8 mouse cellular contexts compared by ENCODE assay signal in the genomic region with DNA sequence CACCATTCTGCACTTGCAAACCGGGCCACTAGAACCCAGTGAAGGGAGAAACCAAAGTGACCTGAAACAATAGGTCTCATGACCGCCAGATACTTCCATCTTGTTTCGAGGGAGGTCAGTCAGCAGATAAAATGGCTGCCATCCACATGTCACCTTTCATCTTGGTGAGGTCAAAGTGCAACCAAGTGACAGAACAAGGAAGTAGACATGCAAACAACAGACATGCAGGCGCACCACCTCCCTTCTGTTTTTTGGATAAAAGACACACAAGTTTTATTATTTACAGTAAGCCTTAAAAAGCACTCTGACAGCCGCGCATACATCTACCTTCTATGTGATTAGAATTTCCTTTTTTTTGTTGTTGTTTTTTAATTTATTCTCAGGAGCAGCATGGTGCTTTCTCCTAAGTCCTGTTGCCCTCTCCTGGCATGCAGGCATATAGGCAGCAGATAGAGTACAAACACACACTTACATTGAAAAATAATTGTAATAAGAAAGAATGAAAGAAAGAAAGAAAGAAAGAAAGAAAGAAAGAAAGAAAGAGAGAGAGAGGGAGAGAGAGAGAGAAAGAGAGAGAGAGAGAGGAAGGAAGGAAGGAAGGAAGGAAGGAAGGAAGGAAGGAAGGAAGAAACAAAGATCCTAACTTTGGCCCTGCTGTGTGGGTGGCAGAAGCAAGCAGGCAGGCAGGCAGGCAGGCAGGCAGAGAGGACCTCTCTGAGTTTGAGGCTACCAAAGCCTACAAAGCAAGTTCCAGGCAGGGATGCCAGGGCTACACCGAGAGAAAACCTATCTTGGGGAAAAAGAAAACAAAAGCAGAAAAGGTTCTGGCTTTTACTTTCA.
DNase-seq lines count a peak whose midpoint lies in the region; ATAC-seq and TF ChIP-seq lines count a peak whose summit lies in the region.
"Not testable (repeated sequence)": the region's sequence is repeated elsewhere in the genome, so short reads cannot be mapped to it uniquely, and the experiment has no call there.

No protein-coding gene starts in this region.

- not testable (repeated sequence) for H3K36me3 ChIP-seq in embryonic facial prominence, embryonic 15.5 days; heart, embryonic 12.5 days; liver, adult 2 months (ENCODE audit: control insufficient read depth, insufficient read depth, low read length); midbrain, embryonic 11.5 days (ENCODE audit: control insufficient read depth, insufficient read depth, low read length)

- peak; percentile 45 for DNase-seq in CD4-positive, CD25-positive, alpha-beta regulatory T cell, adult 2 months (ENCODE audit: low read depth, low spot score)
- DNase-seq in brain, embryonic 14.5 days (ENCODE audit: low read depth) = peak; percentile 23
- DNase-seq in liver, adult 2 months (ENCODE audit: extremely low read depth, low read depth, low spot score) = peak; percentile 63
- DNase-seq in midbrain, embryonic 11.5 days (ENCODE audit: low spot score, missing footprints) = peak; percentile 91
- DNase-seq in retina, postnatal 1 day = peak; percentile 27

- H3K4me1 ChIP-seq in embryonic facial prominence, embryonic 15.5 days; heart, embryonic 12.5 days (replicated peaks); liver, adult 2 months (ENCODE audit: control insufficient read depth, insufficient read depth, low read length); midbrain, embryonic 11.5 days (ENCODE audit: control insufficient read depth, insufficient read depth, low read length): not testable (repeated sequence)

- H3K9me3 ChIP-seq in embryonic facial prominence, embryonic 15.5 days (replicated peaks); heart, embryonic 12.5 days (replicated peaks); midbrain, embryonic 11.5 days (ENCODE audit: control insufficient read depth, low read length): not testable (repeated sequence)

- TF ChIP-seq POLR2A in brain, embryonic 14.5 days (IDR thresholded peaks at IDR 0.05; ENCODE audit: borderline replicate concordance, extremely low read depth, insufficient read depth, insufficient read length, poor library complexity, severe bottlenecking); liver, adult 2 months (IDR thresholded peaks at IDR 0.05; ENCODE audit: extremely low read depth, insufficient read depth, low read length): not testable (repeated sequence)

- not testable (repeated sequence) for H3K27me3 ChIP-seq in embryonic facial prominence, embryonic 15.5 days; heart, embryonic 12.5 days (replicated peaks); liver, adult 2 months (ENCODE audit: control insufficient read depth, insufficient read depth, low read length); midbrain, embryonic 11.5 days (ENCODE audit: control insufficient read depth, insufficient read depth, low read length)

- H3K4me2 ChIP-seq in embryonic facial prominence, embryonic 15.5 days (replicated peaks); heart, embryonic 12.5 days; midbrain, embryonic 11.5 days: not testable (repeated sequence)

- H3K9ac ChIP-seq in embryonic facial prominence, embryonic 15.5 days; heart, embryonic 12.5 days; liver, adult 2 months (ENCODE audit: low read depth, low read length); midbrain, embryonic 11.5 days (ENCODE audit: low read length): not testable (repeated sequence)

- not testable (repeated sequence) for H3K79me2 ChIP-seq in liver, adult 2 months (ENCODE audit: control insufficient read depth, insufficient read depth, low read length)

- not testable (repeated sequence) for TF ChIP-seq CTCF in brain, embryonic 14.5 days (IDR thresholded peaks at IDR 0.05; ENCODE audit: borderline replicate concordance, extremely low read depth, insufficient read depth, insufficient read length); liver, adult 2 months (IDR thresholded peaks at IDR 0.05; ENCODE audit: low read depth, low read length)

- H3K4me3 ChIP-seq in embryonic facial prominence, embryonic 15.5 days (replicated peaks); heart, embryonic 12.5 days; liver, adult 2 months (ENCODE audit: insufficient read depth, low read depth, low read length); midbrain, embryonic 11.5 days (ENCODE audit: low read depth, low read length): not testable (repeated sequence)

- ATAC-seq in embryonic facial prominence, embryonic 15.5 days (ENCODE audit: insufficient number of reproducible peaks, low FRiP score, low TSS enrichment, low read depth) = peak; percentile 78
- peak; percentile 93 for ATAC-seq in heart, embryonic 12.5 days (ENCODE audit: insufficient number of reproducible peaks, low FRiP score)
- ATAC-seq in inflammation-experienced regulatory T-cells, adult 6 months = peak; percentile 77
- ATAC-seq in midbrain, embryonic 11.5 days (ENCODE audit: low FRiP score) = peak; percentile 86

- H3K27ac ChIP-seq in embryonic facial prominence, embryonic 15.5 days (replicated peaks); heart, embryonic 12.5 days (ENCODE audit: poor library complexity, severe bottlenecking); liver, adult 2 months (replicated peaks; ENCODE audit: insufficient read depth, low read depth, low read length); midbrain, embryonic 11.5 days (ENCODE audit: low read depth, low read length): not testable (repeated sequence)

- WGBS in embryonic facial prominence, embryonic 15.5 days = 68% methylated on average over 7 of the region's 7 CpGs
- WGBS in heart, embryonic 12.5 days = 65% methylated on average over 7 of the region's 7 CpGs
- 76% methylated on average over 6 of the region's 7 CpGs for whole genome bisulfite sequencing in liver, adult 2 months
- 84% methylated on average over 6 of the region's 7 CpGs for WGBS in midbrain, embryonic 11.5 days

Comparison
In these comparisons a context has a peak if more than half of its experiments do, and no peak if none do; other contexts are left out.
1. DNase-seq: peak in every context shown above with its lines; median percentile 91 in midbrain, embryonic 11.5 days; 63 in liver, adult 2 months; 45 in CD4-positive, CD25-positive, alpha-beta regulatory T cell, adult 2 months; 27 in retina, postnatal 1 day; 23 in brain, embryonic 14.5 days.